Comparison of ENCODE assay signal across 8 mouse cellular contexts in genomic region chr2:18609868-18610185, GRCm38 (mm10).
A peak's percentile ranks its signal among the peaks of the same experiment; 100 is the strongest.
DNase-seq lines count a peak whose midpoint lies in the region; ATAC-seq lines count a peak whose summit lies in the region.

No protein-coding gene starts in this region.

- peaks cover 25% of the 10 kb centered on the region for H3K4me1 ChIP-seq in lung, embryonic 15.5 days
- H3K4me1 ChIP-seq in forebrain, embryonic 12.5 days: peaks cover 21% of the 10 kb centered on the region
- peaks cover 18% of the 10 kb centered on the region for H3K4me1 ChIP-seq in liver, embryonic 15.5 days (replicated peaks)

- H3K36me3 ChIP-seq in lung, embryonic 15.5 days: no peaks in the 10 kb centered on the region
- H3K36me3 ChIP-seq in forebrain, embryonic 12.5 days (replicated peaks): no peaks in the 10 kb centered on the region
- no peaks in the 10 kb centered on the region for H3K36me3 ChIP-seq in liver, embryonic 15.5 days (replicated peaks)

- H3K9ac ChIP-seq in lung, embryonic 15.5 days: no peak overlapping the region
- H3K9ac ChIP-seq in forebrain, embryonic 12.5 days: no peak overlapping the region
- H3K9ac ChIP-seq in liver, embryonic 15.5 days: no peak overlapping the region

- ATAC-seq in lung, embryonic 15.5 days (ENCODE audit: borderline replicate concordance, extremely low read depth, low FRiP score, low TSS enrichment): no peak
- ATAC-seq in forebrain, embryonic 12.5 days (ENCODE audit: low FRiP score): no peak
- ATAC-seq in liver, embryonic 15.5 days (ENCODE audit: insufficient read depth): no peak
- ATAC-seq in frontal cortex, adult (ENCODE audit: low TSS enrichment): no peak
- ATAC-seq in erythroid progenitor cell, adult 5-6 weeks (replicated peaks; ENCODE audit: low FRiP score, poor library complexity, severe bottlenecking): no peak

- WGBS in lung, embryonic 15.5 days: 10% methylated on average over 10 of the region's 10 CpGs
- WGBS in forebrain, embryonic 12.5 days: 1% methylated on average over 10 of the region's 10 CpGs
- 3% methylated on average over 10 of the region's 10 CpGs for WGBS in liver, embryonic 15.5 days (ENCODE audit: insufficient replicate concordance)

- no peaks in the 10 kb centered on the region for H3K9me3 ChIP-seq in lung, embryonic 15.5 days
- H3K9me3 ChIP-seq in forebrain, embryonic 12.5 days: no peaks in the 10 kb centered on the region
- no peaks in the 10 kb centered on the region for H3K9me3 ChIP-seq in liver, embryonic 15.5 days (replicated peaks)

- H3K27me3 ChIP-seq in lung, embryonic 15.5 days: peaks cover 57% of the 10 kb centered on the region
- peaks cover 51% of the 10 kb centered on the region for H3K27me3 ChIP-seq in forebrain, embryonic 12.5 days
- peaks cover 57% of the 10 kb centered on the region for H3K27me3 ChIP-seq in liver, embryonic 15.5 days

- peak overlapping the region; percentile 90 for H3K4me2 ChIP-seq in lung, embryonic 15.5 days
- H3K4me2 ChIP-seq in forebrain, embryonic 12.5 days: peak overlapping the region; percentile 58
- peak overlapping the region; percentile 73 for H3K4me2 ChIP-seq in liver, embryonic 15.5 days

- no peak for DNase-seq in lung, adult 18-20 months
- peak; percentile 71 for DNase-seq in thymus, postnatal 0 days (ENCODE audit: low spot score)
- no peak for DNase-seq in frontal cortex, postnatal 25 days (ENCODE audit: low spot score in 2 of 2)

- peak overlapping the region; percentile 44 for H3K4me3 ChIP-seq in lung, embryonic 15.5 days
- peak overlapping the region; percentile 43 for H3K4me3 ChIP-seq in forebrain, embryonic 12.5 days (replicated peaks)
- H3K4me3 ChIP-seq in liver, embryonic 15.5 days (replicated peaks): peak overlapping the region; percentile 53

- no peak overlapping the region for H3K27ac ChIP-seq in lung, embryonic 15.5 days
- no peak overlapping the region for H3K27ac ChIP-seq in forebrain, embryonic 12.5 days
- H3K27ac ChIP-seq in liver, embryonic 15.5 days (replicated peaks): no peak overlapping the region
